Mouse (Mus musculus) heart, embryonic 11.5 days (tissue): ENCODE data around the gene Dysf. TPM values are rescaled to one million over a fixed set of nuclear protein-coding genes. Genes with fewer than 3 reads are reported as not detected.

Experiments used
- ATAC-seq: fragments of 200-750 bp; cut with Nextera tagmentation; replicated peaks from 2 replicates; pipeline ENCODE4 v1.8.0; 2017; ENCODE audit warnings: moderate library complexity; ENCODE audit not compliant: insufficient number of reproducible peaks, low FRiP score, low TSS enrichment
- H3K27ac ChIP-seq: fragments of 300-500 bp; sonication (generic); 2 replicates; pipeline ENCODE4 v1.5.1; 2014; ENCODE audit warnings: mild to moderate bottlenecking, low read depth, low read length
- H3K27me3 ChIP-seq: fragments of 300-500 bp; sonication (generic); 2 replicates; pipeline ENCODE4 v1.6.1; 2014; ENCODE audit warnings: mild to moderate bottlenecking, low read length, mixed read lengths; ENCODE audit not compliant: control insufficient read depth, insufficient read depth
- H3K36me3 ChIP-seq: fragments of 300-500 bp; sonication (generic); 2 replicates; pipeline ENCODE4 v1.6.1; 2014; ENCODE audit warnings: mild to moderate bottlenecking, low read length, moderate library complexity, mixed read lengths; ENCODE audit not compliant: control insufficient read depth, insufficient read depth
- H3K4me1 ChIP-seq: fragments of 300-500 bp; sonication (generic); 2 replicates; pipeline ENCODE4 v1.6.1; 2014; ENCODE audit warnings: low read length; ENCODE audit not compliant: control insufficient read depth, insufficient read depth
- H3K4me2 ChIP-seq: fragments of 300-500 bp; sonication (generic); 2 replicates; pipeline ENCODE4 v1.6.1; 2014; ENCODE audit warnings: mild to moderate bottlenecking, moderate library complexity
- H3K4me3 ChIP-seq: fragments of 300-500 bp; sonication (generic); 2 replicates; pipeline ENCODE4 v1.5.1; 2014; ENCODE audit warnings: low read depth, low read length
- H3K9ac ChIP-seq: fragments of 300-500 bp; sonication (generic); 2 replicates; pipeline ENCODE4 v1.6.1; 2014; ENCODE audit warnings: mild to moderate bottlenecking, low read depth, low read length, moderate library complexity
- H3K9me3 ChIP-seq: fragments of 300-500 bp; sonication (generic); replicated peaks from 2 replicates; pipeline ENCODE4 v1.6.1; 2016; ENCODE audit warnings: low read length; ENCODE audit not compliant: control insufficient read depth
- WGBS: fragments of 180-500 bp; shearing (Covaris S2); extraction: QIAGEN DNeasy Blood & Tissue Kit; methylation state at CpG from one replicate; pipeline ENCODE4 v1.1.7; 2014; ENCODE audit not compliant: insufficient replicate concordance; 5-methylcytosine and 5-hydroxymethylcytosine counted together
- polyA plus RNA-seq: library from polyadenylated mRNA; unstranded; fragments of >200 nt; fragmentation: Nextera tagmentation; extraction: Ambion mirVana; gene quantifications from 2 replicates; pipeline ENCODE4 v1.2.1, GENCODE M21; 2014

Gene Dysf
- polyA plus RNA-seq, 1 experiment from 2014 or later, result 11.6 TPM

GRCm38 (mm10) chr6:84246979-84247378, 238.6 kb downstream of the Dysf start:
- Histone ChIP-seq H3K9ac (no peak overlapping the region), H3K9me3 (no peaks in the 10 kb centered on the region)

More at GRCm38 (mm10) chr6:84246979-84247378, 238.6 kb downstream of the Dysf start:
- 22% methylated on average over 5 of the region's 5 CpGs for WGBS
- ATAC-seq, result no peak
- Histone ChIP-seq H3K4me2 (no peak overlapping the region), H3K4me1 (peaks cover 4% of the 10 kb centered on the region; the same call in 1 of the 2 replicates), H3K27ac (no peak overlapping the region), H3K27me3 (no peaks in the 10 kb centered on the region), H3K4me3 (no peak overlapping the region), H3K36me3 (no peaks in the 10 kb centered on the region)

Other genes starting within 250 kb of the Dysf start
- gene Ankrd53, start 245.9 kb upstream of the Dysf start, polyA plus RNA-seq, result not detected in 2 replicates
- 56.0 and 69.0 TPM in 2 replicates for gene Tex261, start 232.8 kb upstream of the Dysf start, polyA plus RNA-seq
- gene Nagk, start 213.6 kb upstream of the Dysf start, polyA plus RNA-seq, result 46.3 and 50.3 TPM in 2 replicates
- gene Paip2b, start 176.8 kb upstream of the Dysf start, polyA plus RNA-seq, result 16.2 and 16.9 TPM in 2 replicates
- gene Zfp638, start 141.5 kb upstream of the Dysf start, polyA plus RNA-seq, result 54.0 and 59.5 TPM in 2 replicates